Mouse (Mus musculus) small intestine, adult 2 months (tissue): ENCODE results near the gene Gata3.

Source experiments
- CTCF ChIP-seq: fragments of 200-500 bp; IDR thresholded peaks from 2 replicates; pipeline ENCODE4 v1.5.1; 2012; ENCODE audit warnings: low read depth, mild to moderate bottlenecking, control low read depth, inconsistent platforms, low read length, moderate library complexity, mixed read lengths; ENCODE audit not compliant: insufficient replicate concordance, insufficient read length; ENCODE audit errors: extremely low read depth
- POLR2A ChIP-seq: fragments of 200-500 bp; IDR thresholded peaks from 2 replicates; pipeline ENCODE4 v1.6.1; 2012; ENCODE audit warnings: low read depth, mild to moderate bottlenecking, control low read depth, inconsistent platforms, low read length, moderate library complexity

DNA sequence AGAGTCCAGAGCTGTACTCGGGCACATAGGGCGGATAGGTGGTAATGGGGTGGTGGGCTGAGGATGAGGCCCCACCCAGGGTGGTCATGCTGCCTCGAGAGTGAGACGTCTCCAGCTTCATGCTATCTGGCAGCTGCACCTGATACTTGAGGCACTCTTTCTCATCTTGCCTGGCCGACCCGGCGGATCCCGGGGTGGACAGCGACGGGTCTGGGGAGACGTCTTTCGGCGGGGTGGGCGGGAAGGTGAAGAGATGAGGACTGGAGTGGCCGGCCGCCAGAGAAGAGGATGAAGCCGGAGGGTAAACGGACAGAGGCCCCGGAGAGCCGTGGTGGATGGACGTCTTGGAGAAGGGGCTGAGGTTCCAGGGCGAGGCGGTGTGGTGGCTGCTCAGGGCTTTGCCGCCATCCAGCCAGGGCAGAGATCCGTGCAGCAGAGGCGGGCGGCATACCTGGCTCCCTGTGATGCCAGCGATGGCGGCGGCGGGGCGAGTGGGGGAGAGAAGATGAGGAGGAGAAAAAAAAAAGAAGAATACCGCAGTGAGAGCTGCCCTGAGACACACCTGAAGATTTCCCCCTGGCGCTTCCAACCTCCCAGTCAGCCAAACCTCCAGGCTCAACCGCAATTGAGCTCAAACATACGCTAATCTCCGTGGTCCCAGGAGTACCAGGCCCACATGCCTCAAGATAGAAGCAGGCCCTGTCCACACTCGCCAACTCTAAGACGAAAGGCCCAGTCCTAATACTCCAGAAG is 15.2 kb downstream of the Gata3 start:
- TF ChIP-seq CTCF (no peak), POLR2A (no peak)
